Mouse (Mus musculus) brain, embryonic 14.5 days (tissue): ENCODE data around the gene Ap1b1. TPM values are rescaled to one million over a fixed set of nuclear protein-coding genes. Genes with fewer than 3 reads are reported as not detected.

Experiments
- DNase-seq: peaks from one replicate; pipeline ENCODE4 v3.0.0-alpha.2; 2011; ENCODE audit warnings: low read depth
- CTCF ChIP-seq: fragments of 200-500 bp; IDR thresholded peaks from 2 replicates; pipeline ENCODE4 v1.5.1; 2012; ENCODE audit warnings: inconsistent platforms, mild to moderate bottlenecking, moderate library complexity, borderline replicate concordance; ENCODE audit not compliant: insufficient read depth, insufficient read length; ENCODE audit errors: extremely low read depth
- POLR2A ChIP-seq: fragments of 200-500 bp; IDR thresholded peaks from 2 replicates; pipeline ENCODE4 v1.6.1; 2012; ENCODE audit warnings: mild to moderate bottlenecking, inconsistent platforms, borderline replicate concordance; ENCODE audit not compliant: poor library complexity, insufficient read depth, insufficient read length, severe bottlenecking; ENCODE audit errors: extremely low read depth
- polyA plus RNA-seq: library from polyadenylated mRNA; depleted of rRNA; stranded (reverse); fragments of >200 nt; gene quantifications from 2 replicates; pipeline ENCODE4 v1.2.3, GENCODE M21; 2012

Gene Ap1b1
- polyA plus RNA-seq, 1 experiment = 115 TPM

GRCm38 (mm10) chr11:5009354-5010074 is 22.9 kb downstream of the Ap1b1 start:
- DNase-seq = no peak
- TF ChIP-seq POLR2A (no peak), CTCF (no peak)

- no peak for DNase-seq
- TF ChIP-seq POLR2A (no peak), CTCF (no peak)
Measured at GRCm38 (mm10) chr11:5010205-5010604, 23.6 kb downstream of the Ap1b1 start.

GRCm38 (mm10) chr11:5011480-5011879 is 24.9 kb downstream of the Ap1b1 start:
- DNase-seq = no peak
- TF ChIP-seq POLR2A (no peak), CTCF (no peak)

- TF ChIP-seq POLR2A (no peak), CTCF (no peak)
- no peak for DNase-seq
Measured at GRCm38 (mm10) chr11:5012213-5012715, 25.6 kb downstream of the Ap1b1 start.

- DNase-seq = peak; percentile 53
- no peak for TF ChIP-seq POLR2A
- peak; percentile 65 for TF ChIP-seq CTCF
Measured at GRCm38 (mm10) chr11:5015720-5016119, 29.1 kb downstream of the Ap1b1 start.

GRCm38 (mm10) chr11:5016286-5016685 is 29.7 kb downstream of the Ap1b1 start:
- no peak for DNase-seq
- TF ChIP-seq CTCF = no peak
- no peak for TF ChIP-seq POLR2A

- no peak for DNase-seq
- TF ChIP-seq POLR2A (no peak), CTCF (peak; percentile 50; the same call in 1 of the 2 replicates)
Measured at GRCm38 (mm10) chr11:5017506-5017905, 30.9 kb downstream of the Ap1b1 start.

GRCm38 (mm10) chr11:5025108-5025507 is 38.5 kb downstream of the Ap1b1 start:
- DNase-seq = no peak
- TF ChIP-seq POLR2A (no peak), CTCF (no peak)

- DNase-seq = peak; percentile 13
- no peak for TF ChIP-seq CTCF
- no peak for TF ChIP-seq POLR2A
Measured at GRCm38 (mm10) chr11:5028228-5028627, 41.6 kb downstream of the Ap1b1 start.

GRCm38 (mm10) chr11:5032706-5033105 is 46.1 kb downstream of the Ap1b1 start:
- TF ChIP-seq POLR2A (no peak), CTCF (no peak)
- DNase-seq = no peak

- TF ChIP-seq CTCF (no peak), POLR2A (no peak)
- no peak for DNase-seq
Measured at GRCm38 (mm10) chr11:5033136-5033535, 46.5 kb downstream of the Ap1b1 start.

- TF ChIP-seq CTCF (no peak), POLR2A (no peak)
- peak; percentile 46 for DNase-seq
Measured at GRCm38 (mm10) chr11:5035421-5035820, 48.8 kb downstream of the Ap1b1 start.
